Mouse (Mus musculus) brown adipose tissue, adult 24 weeks (tissue): ENCODE results near the gene Ldhd. TPM values are rescaled to one million over a fixed set of nuclear protein-coding genes. Genes with fewer than 3 reads are reported as not detected.
"Not testable (repeated sequence)": the region's sequence is repeated elsewhere in the genome, so short reads cannot be mapped to it uniquely, and the experiment has no call there.

Experiments
- H3K27ac ChIP-seq: fragments of 200-500 bp; replicated peaks from 2 replicates; pipeline ENCODE4 v1.5.1; 2012; ENCODE audit warnings: low read depth, mild to moderate bottlenecking, low read length
- H3K4me1 ChIP-seq: fragments of 200-500 bp; 2 replicates; pipeline ENCODE4 v1.6.1; 2012; ENCODE audit warnings: low read length, mixed read lengths; ENCODE audit not compliant: control insufficient read depth, insufficient read depth, insufficient read length
- H3K4me3 ChIP-seq: fragments of 200-500 bp; 2 replicates; pipeline ENCODE4 v1.5.1; 2012; ENCODE audit warnings: low read depth, mild to moderate bottlenecking, low read length, moderate library complexity; ENCODE audit not compliant: insufficient read depth
- polyA plus RNA-seq: library from polyadenylated mRNA; stranded (reverse); fragments of >200 nt; gene quantifications from 2 replicates; pipeline ENCODE4 v1.2.4, GENCODE M21; 2012; ENCODE audit not compliant: missing spikeins, insufficient read depth, insufficient read length

Ldhd gene
- polyA plus RNA-seq, result 84.9 and 93.8 TPM in 2 replicates

DNA sequence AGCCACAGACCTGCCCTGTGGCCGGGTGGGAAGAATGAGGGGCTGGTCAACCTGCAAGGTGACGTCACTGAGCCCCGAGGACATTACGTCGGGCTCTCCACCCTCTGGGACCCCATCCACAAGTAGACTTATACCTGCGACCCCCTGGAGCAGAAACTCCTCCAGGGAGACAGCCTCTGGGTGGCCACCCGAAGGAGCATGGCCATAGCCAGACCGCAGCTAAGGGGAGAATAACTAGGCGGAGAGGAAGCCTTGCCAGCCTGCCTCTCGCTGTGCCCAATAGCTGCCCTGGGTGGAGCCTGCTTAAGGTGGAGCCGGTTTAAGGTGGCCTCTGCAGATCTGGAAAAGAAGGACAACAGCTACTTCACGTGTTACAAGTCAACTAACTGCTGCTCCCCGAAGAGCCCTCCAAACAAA is at the start of gene Ldhd:
Gene Ldhd (minus strand): TSS at position 270 of the 417 bp plus-strand sequence.
- Histone ChIP-seq H3K27ac (0 out of 2 replicates have a peak within 1 kb of the TSS, but pooled peaks have one; percentile 29), H3K4me1 (no peaks in the 10 kb centered on the region), H3K4me3 (peak within 1 kb of the TSS; percentile 62)

DNA sequence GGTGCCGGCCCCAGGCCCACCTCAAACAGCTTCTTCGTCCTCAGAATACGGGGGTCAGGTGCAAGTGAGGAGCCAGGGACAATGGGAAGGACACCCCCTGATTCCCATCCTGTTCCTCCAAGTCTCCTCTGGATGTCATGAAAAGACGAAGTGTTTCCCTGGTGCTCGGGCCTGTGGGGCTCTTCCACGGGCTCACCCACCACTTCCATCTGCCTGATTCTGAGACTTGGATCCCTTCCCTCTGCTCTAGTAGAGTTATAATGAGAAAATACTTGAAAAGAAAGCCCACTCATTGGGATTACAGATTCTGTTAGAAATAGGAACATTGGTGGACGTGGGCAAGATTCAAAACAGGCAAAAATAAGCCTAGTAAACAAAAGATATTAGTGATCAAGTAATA is 48.7 kb upstream of the Ldhd start:
- Histone ChIP-seq H3K27ac (no peak overlapping the region), H3K4me1 (no peaks in the 10 kb centered on the region), H3K4me3 (no peak overlapping the region)

DNA sequence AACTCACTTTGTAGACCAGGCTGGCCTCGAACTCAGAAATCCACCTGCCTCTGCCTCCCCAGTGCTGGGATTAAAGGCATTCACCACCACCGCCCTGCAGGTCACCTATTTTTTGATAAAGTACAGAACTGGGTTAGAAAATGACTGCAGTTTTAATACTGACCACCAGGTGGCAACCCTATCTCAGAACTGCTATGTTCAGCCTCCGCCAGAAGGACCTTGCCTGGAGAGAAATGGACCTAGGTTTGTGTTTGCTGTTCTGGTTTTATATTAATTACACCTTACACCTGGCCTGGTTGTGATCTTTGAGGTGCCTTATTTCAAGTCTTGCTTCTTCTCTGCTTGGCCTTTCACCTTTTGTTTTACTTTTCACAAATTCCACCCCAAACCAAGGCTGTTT is 47.9 kb upstream of the Ldhd start:
- Histone ChIP-seq H3K4me3 (no peak overlapping the region), H3K4me1 (no peaks in the 10 kb centered on the region), H3K27ac (no peak overlapping the region)

DNA sequence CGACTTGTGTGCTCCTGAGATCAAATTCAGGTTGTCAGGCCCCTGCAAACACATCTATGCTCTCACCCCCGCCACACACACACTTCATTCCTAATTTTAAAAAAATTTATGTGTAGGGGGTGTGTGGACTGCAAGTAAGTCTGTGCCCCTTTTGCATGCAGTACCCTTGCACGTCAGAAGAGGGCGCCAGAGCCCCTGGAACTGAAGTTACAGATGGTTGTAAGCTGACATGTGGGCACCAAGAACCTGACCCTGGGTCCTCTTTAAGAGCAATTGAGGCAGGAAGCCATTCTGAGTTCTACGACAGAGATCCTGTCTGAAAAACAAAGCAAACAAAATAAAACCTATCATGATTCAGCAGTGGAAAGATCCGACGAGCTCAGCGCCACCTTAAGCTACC is 46.1 kb upstream of the Ldhd start:
- H3K4me3 ChIP-seq, result no peak overlapping the region
- no peak overlapping the region for H3K27ac ChIP-seq
- no peaks in the 10 kb centered on the region for H3K4me1 ChIP-seq

DNA sequence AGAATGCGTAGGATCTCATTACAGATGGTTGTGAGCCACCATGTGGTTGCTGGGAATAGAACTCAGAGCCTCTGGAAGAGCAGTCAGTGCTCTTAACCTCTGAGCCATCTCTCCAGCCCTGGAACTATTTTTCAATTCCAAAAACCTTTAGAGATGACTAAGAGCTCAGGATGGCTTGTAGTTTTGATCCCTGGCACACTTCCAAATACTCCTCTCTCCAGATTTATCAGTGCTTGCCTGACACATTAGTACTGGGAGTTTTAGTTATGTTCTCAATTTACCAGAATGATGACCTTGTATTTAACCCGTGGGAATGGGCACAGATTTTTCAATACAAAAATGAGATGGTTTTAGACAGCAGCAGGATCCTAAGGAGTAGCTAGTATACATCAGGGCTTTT is 36.6 kb upstream of the Ldhd start:
- Histone ChIP-seq H3K4me1 (no peaks in the 10 kb centered on the region), H3K4me3 (no peak overlapping the region), H3K27ac (no peak overlapping the region)

DNA sequence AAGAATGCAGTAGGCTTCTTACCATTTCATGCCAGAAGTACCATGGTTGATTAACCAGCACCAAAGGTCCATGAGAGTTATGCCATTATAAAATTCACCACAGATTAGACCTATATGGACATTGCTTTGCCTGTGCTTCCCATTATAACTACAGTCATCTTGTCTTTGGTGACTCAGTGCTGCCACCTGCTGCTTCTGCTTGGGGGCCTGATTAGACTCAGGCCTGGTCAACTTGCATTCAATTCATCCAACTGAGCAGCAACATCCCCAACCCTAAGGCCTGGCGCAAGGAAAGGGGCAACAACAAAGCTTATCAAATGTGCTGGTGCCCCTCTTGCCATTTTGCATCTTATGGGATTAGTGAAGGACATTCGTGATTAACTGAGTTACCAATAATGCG is 32.3 kb upstream of the Ldhd start:
- Histone ChIP-seq H3K27ac (no peak overlapping the region), H3K4me1 (peaks cover 4% of the 10 kb centered on the region; the same call in 1 of the 2 replicates), H3K4me3 (no peak overlapping the region)

DNA sequence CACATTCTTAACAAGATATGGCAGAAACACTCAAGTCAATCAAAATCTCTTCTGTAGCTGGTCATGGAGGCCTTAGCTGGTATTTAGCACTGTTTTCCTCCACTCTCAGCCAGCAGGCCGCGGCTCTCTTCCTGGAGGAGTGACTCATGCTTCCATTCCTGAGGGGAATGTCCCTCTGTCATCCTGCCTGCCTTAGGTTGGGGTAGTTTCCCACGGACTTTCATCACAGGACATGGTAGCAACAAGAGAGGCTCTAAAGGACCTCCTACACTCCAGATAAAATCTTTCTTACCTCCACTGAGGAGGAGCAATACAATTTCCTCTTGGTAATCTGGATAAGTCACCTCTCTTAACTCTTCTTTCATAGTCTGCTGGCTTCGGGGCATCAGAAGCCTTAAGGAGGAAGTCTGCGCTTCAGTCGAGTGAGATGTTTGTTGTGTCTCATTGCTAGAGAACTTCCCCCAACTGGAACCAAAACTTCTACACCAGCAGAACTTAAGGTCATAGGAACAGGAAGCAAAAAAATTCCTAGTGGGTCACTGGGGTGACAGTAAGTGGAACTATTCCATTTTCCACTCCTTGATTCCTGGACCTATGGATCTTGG is 28.7 kb upstream of the Ldhd start:
- Histone ChIP-seq H3K4me1 (peaks cover 12% of the 10 kb centered on the region; the same call in 1 of the 2 replicates), H3K27ac (peak overlapping the region; percentile 50), H3K4me3 (no peak overlapping the region)

DNA sequence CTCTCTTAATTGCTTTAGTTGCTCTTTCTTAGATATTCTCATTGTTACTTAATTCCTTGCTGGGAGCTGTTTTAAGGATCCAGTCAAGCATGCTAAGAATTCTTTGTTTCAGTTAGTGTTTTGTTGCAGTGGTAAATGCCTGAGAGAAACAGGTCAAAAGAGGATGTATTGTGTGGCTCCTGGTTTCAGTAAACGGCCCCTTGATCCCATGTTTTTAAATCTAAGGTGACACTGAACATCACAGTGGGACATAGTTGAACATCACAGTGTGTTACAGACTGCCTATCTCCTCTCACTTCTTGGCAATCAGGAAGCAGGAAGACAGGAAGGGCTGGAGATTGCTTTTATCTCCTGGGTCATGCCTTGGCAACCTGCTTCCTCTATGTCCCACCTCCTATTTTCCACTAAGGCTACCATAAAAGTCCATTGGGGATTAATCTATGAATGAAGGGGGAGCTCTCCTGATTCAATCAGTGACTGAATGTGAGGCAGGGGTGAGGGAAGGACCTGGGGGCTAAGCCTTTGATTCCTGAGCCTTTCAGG is 27.2 kb upstream of the Ldhd start:
- Histone ChIP-seq H3K27ac (no peak overlapping the region), H3K4me1 (peaks cover 12% of the 10 kb centered on the region; the same call in 1 of the 2 replicates), H3K4me3 (no peak overlapping the region)

DNA sequence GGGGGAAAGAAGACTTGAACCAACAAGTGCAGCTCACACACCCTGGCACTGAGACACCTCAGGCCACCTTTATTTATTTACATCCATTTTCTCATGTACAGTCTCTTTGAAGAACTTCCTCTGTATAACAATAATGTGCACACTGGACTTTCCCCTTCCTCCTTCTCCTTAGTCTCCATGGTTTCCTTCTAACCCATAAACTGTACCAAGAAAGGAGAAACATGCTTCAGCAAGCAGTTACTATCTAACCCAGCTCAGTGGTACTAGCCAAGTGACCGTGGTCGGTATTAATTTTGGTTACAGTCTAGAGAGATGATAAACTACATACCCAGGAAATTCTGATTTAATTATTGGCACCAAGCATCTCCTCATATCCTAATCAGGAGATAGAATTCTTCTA is 23.4 kb upstream of the Ldhd start:
- no peak overlapping the region for H3K27ac ChIP-seq
- H3K4me1 ChIP-seq, result peaks cover 18% of the 10 kb centered on the region; the same call in 1 of the 2 replicates
- H3K4me3 ChIP-seq, result no peak overlapping the region

DNA sequence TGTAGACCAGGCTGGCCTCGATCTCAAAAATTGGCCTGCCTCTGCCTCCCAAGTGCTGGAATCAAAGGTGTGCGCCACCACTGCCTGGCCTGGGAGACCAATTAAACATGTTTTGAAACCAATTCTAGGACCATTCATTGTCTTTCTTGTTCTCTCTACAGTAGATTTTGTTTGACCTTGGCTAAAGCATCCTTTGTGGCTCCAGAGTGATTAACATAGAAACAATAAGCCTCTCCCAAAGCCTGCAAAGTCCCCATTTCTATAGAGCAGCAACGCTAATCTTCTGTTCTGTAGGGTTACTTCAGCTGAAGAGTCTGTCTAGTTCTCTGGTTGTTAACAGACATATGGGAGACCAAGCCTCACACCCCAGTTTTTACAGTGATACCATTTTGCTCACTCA is 20.5 kb upstream of the Ldhd start:
- H3K4me3 ChIP-seq, result no peak overlapping the region

DNA sequence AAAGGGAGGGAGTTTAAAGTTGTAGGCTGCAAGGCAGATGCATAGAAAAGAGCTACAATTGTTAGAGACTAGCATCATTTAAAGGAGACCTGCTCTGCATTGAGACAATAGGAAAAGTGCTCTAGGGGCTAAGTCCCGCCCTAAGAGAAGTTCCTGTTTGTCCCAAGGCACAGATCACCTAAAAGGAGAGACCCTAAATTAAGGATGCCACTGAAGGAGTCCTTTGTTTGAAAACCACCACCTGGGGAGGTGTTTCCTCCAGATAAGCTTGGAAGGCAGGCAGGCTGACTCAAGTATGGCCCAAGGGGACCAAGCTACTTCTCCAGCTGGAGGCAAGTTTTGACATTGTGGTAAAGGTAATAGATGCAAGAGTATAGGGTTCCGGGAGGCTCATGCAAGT is 18.7 kb upstream of the Ldhd start:
- Histone ChIP-seq H3K27ac (no peak overlapping the region), H3K4me1 (peaks cover 7% of the 10 kb centered on the region; the same call in 1 of the 2 replicates), H3K4me3 (no peak overlapping the region)

More for the DNA sequence above, 20.5 kb upstream of the Ldhd start:
- Histone ChIP-seq H3K4me1 (peaks cover 7% of the 10 kb centered on the region; the same call in 1 of the 2 replicates), H3K27ac (no peak overlapping the region)

DNA sequence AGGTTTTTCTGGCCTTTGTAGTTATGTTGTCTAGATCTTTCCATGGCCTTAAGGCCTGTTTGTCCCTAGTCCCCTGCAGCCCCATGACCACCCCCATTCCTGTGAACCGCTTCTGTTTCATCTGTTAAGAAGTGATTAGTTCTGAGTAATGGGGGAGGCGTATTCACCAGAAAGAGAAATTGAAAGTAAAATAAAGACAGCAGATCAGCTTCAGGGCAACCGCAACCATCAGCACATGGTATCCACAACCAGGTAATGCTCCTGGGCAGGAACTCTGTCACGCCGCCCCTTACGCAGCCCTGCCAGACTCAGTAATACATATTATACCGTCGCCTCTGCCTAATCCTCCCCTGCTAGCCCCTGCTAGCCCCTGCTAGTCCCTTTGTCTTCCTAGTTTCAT is 15.5 kb upstream of the Ldhd start:
- H3K27ac ChIP-seq, result no peak overlapping the region
- H3K4me3 ChIP-seq, result no peak overlapping the region
- peaks cover 10% of the 10 kb centered on the region; the same call in 1 of the 2 replicates for H3K4me1 ChIP-seq

DNA sequence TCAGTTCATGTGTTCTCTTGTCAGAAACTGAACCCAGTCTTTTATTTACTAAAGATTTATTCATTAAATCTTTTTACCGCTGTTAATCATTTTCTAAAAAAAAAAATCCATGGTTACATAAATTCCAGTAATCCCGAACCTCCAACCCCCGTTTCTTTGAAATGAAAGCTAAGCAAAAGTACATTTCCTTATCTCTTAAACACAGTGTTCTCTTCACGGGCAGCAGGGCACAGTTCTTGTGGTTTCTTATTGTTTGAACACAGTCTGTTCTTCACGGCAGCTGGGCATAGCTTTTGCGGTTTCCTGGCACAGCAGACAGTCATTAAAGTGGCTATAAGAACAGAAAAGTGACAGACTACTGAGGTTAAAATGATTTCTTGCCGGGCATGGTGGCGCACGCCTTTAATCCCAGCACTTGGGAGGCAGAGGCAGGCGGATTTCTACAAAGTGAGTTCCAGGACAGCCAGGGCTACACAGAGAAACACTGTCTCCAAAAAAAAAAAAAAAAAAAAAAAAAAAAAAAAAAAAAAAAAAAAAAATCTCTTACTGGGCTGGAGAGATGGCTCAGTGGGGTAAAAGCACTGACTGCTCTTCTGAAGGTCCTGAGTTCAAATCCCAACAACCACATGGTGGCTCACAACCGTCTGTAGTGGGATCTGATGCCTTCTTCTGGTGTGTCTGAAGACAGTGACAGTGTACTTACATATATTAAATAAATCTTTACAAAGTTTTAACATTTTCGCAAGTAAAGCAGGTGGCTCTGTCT is 14.3 kb upstream of the Ldhd start:
- peak overlapping the region; percentile 62 for H3K27ac ChIP-seq
- peak overlapping the region; percentile 85 for H3K4me3 ChIP-seq
- not testable (repeated sequence) for H3K4me1 ChIP-seq

DNA sequence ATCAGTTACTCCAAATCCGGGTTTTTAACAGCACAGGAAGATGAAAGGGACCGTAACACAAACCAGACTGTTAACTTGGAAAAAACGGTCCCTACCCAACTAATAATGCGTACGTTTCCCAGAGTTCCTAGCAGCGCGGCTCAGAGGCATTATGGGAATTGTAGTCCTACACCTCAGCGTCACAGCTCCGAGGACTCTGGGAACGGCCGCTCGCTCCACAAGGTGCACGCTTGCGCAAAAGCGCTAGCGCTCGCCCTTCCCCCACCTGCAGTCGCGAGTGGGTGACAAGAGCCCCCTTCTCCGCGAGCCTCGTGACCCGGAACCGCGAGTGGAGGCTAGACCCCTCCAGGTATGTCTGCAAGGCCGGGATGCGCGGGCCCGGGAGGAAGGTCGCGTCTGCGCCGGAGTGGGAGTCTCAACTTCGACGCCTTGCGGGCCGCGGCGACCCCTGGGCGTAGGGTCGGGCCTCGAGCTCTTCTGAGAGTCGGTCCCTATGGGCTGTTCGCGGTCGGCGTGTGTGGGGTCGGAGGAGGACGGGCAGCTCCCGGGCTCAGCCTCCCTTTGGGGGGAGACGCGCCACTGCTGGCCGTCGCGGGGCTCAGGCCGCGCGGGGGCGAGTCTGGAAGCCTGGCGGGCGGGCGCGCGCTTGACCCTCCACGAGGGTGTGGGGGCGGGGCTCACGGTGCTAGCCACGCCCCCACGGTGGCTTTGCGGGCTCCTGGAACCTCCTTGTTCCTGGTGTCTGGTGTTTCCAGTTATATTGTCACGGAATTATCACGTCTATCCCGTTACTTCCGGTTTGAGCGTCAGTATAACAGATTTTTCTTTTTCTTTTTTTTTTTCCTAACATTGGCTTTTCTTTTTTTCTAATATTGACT is 13.3 kb upstream of the Ldhd start, which contains the start of gene Zfp1:
Gene Zfp1 (plus strand): TSS at position 138 of the 878 bp plus-strand sequence.
- H3K4me3 ChIP-seq, result peak within 1 kb of the TSS; percentile 85
- peak within 1 kb of the TSS; percentile 89 for H3K27ac ChIP-seq
- peaks cover 4% of the 10 kb centered on the region; the same call in 1 of the 2 replicates for H3K4me1 ChIP-seq

DNA sequence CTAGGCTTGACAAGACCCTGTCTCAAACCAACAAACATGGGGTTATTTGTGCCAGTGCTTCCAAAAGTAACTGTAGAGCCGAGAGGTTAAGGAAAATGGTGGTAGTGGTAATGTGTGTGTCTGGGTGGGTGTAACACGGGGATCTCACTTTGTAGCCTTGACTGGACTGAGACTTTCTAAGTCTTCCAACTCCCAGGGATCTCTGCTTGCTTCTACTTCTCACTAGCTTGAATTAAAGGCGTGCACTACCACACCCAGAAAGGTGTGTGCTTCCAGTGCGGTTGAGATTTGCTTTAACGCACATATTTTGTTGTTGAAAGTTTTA is 12.7 kb upstream of the Ldhd start:
- Histone ChIP-seq H3K4me3 (peak overlapping the region; percentile 62), H3K4me1 (0 out of 2 replicates have a peak, but pooled peaks cover 2% of the 10 kb centered on the region), H3K27ac (peak overlapping the region; percentile 71)
